Mouse (Mus musculus) CD4-positive helper T cell, adult 2 months (primary cell): ENCODE measurements at regions not wholly inside any gene's neighbourhood (a gene's known extent, or its start where the extent isn't known, plus 50 kb on each side); places are given as distances from the start of the nearest gene placed in this dataset.

Source experiments
- DNase-seq: peaks from one replicate; pipeline ENCODE4 v3.0.0-alpha.2; 2012; ENCODE audit warnings: low read depth, missing footprints, low spot score

GRCm38 (mm10) chr1:61050346-61050745 is 72.6 kb downstream of the Icos start:
- peak; percentile 63 for DNase-seq

GRCm38 (mm10) chr1:61053676-61054075 is 75.9 kb downstream of the Icos start:
- no peak for DNase-seq

- peak; percentile 72 for DNase-seq
Observed at GRCm38 (mm10) chr1:61054391-61054790, 76.7 kb downstream of the Icos start.

- DNase-seq, result peak; percentile 69
Observed at GRCm38 (mm10) chr1:61055176-61055575, 77.4 kb downstream of the Icos start.

GRCm38 (mm10) chr1:61059910-61060536 is 82.3 kb downstream of the Icos start:
- DNase-seq, result no peak

- DNase-seq, result no peak
Observed at GRCm38 (mm10) chr1:61061892-61062460, 84.2 kb downstream of the Icos start.

GRCm38 (mm10) chr1:61068112-61068511 is 90.4 kb downstream of the Icos start:
- DNase-seq, result peak; percentile 47

- no peak for DNase-seq
Observed at GRCm38 (mm10) chr1:61074127-61074526, 96.4 kb downstream of the Icos start.

- no peak for DNase-seq
Observed at GRCm38 (mm10) chr1:61075335-61075734, 97.6 kb downstream of the Icos start.

- peak; percentile 45 for DNase-seq
Observed at GRCm38 (mm10) chr1:61084732-61085131, 107.0 kb downstream of the Icos start.

GRCm38 (mm10) chr1:61086811-61087210 is 109.1 kb downstream of the Icos start:
- no peak for DNase-seq

GRCm38 (mm10) chr1:61090801-61091200 is 113.1 kb downstream of the Icos start:
- no peak for DNase-seq

GRCm38 (mm10) chr1:61095481-61096165 is 117.9 kb downstream of the Icos start:
- DNase-seq, result no peak

GRCm38 (mm10) chr1:61099341-61099740 is 121.6 kb downstream of the Icos start:
- DNase-seq, result no peak

GRCm38 (mm10) chr1:61101679-61102078 is 124.0 kb downstream of the Icos start:
- DNase-seq, result peak; percentile 63

GRCm38 (mm10) chr1:61102346-61102745 is 124.6 kb downstream of the Icos start:
- DNase-seq, result peak; percentile 66

- DNase-seq, result no peak
Observed at GRCm38 (mm10) chr1:61103581-61103980, 125.9 kb downstream of the Icos start.

- DNase-seq, result no peak
Observed at GRCm38 (mm10) chr1:61111731-61112309, 134.1 kb downstream of the Icos start.

GRCm38 (mm10) chr1:61117535-61117934 is 139.8 kb downstream of the Icos start:
- no peak for DNase-seq

- no peak for DNase-seq
Observed at GRCm38 (mm10) chr1:61118071-61118470, 140.3 kb downstream of the Icos start.

- peak; percentile 16 for DNase-seq
Observed at GRCm38 (mm10) chr1:61121480-61121879, 143.8 kb downstream of the Icos start.

GRCm38 (mm10) chr1:61125127-61125526 is 147.4 kb downstream of the Icos start:
- DNase-seq, result no peak
